Mouse (Mus musculus): ENCODE measurements around the gene Acsbg2.

- no peak for TF ChIP-seq POLR2A (IDR thresholded peaks at IDR 0.05; ENCODE audit: extremely low read depth, insufficient read depth, low read length)
- no peak for TF ChIP-seq CTCF (IDR thresholded peaks at IDR 0.05; ENCODE audit: low read depth, low read length)
These were observed 42.9 kb upstream of the Acsbg2 start for GRCm38 (mm10) chr17:56917166-56917565.

All from liver, adult 2 months (tissue).